Mouse (Mus musculus) large intestine, adult 2 months (tissue): ENCODE measurements around the gene Vmn2r75. TPM values are rescaled to one million over a fixed set of nuclear protein-coding genes. Genes with fewer than 3 reads are reported as not detected.
"Not testable (repeated sequence)": the region's sequence is repeated elsewhere in the genome, so short reads cannot be mapped to it uniquely, and the experiment has no call there.

ENCODE experiments used
- DNase-seq: peaks from one replicate; pipeline ENCODE4 v3.0.0-alpha.2; 2012; ENCODE audit warnings: low read depth, low spot score
- WGBS: fragments of 180-500 bp; shearing (Covaris S2); methylation state at CpG from one replicate; pipeline ENCODE4 v1.1.7; 2018; 5-methylcytosine and 5-hydroxymethylcytosine counted together
- polyA plus RNA-seq: library from polyadenylated mRNA; depleted of rRNA; stranded (reverse); fragments of >200 nt; gene quantifications from 2 replicates; pipeline ENCODE4 v1.2.3, GENCODE M21; 2012; rRNA removed

Vmn2r75 gene
- polyA plus RNA-seq, result not detected in 2 replicates

DNA sequence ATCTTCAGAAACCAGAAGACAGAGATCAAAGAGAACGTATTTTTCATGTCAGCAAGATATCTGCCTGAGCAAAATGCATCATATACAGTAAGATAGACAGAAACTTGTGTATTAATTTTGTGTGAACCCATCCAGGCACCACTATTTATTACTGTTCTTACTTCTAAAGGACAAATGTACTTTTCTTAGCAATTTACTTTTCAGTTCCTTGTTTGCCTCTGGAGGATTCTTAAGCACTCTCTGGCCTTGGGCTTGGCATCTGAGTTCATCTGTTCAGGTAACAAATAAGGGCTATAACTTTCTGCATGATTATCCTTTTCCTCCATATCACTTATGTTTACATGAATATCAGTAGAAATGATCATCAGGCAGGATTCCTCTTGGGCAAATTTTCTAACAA lies at the start of gene Vmn2r75:
TSS of gene Vmn2r75 (minus strand) at position 101 of the 400 bp plus-strand sequence.
- not testable (repeated sequence) for DNase-seq
- 27% methylated on average over 1 of the region's 1 CpGs for WGBS

DNA sequence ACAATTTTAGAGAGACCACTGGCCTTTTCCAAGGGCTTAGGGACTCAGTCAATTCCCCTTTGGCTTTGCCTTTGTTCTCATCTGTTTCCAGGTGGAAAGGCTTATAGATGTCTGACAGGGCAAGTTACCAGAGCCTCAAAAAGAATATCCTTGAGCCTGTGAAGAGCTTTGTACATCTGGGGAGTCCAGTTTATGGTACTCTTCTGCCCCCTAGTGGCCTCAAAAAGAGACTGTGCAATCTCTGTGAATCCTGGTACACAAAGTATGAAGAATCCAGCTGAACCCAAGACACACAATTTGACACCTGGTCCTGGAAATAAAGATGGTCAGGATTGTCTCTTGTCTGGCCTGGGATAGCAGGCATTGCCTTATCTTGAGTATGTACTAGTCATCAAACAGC lies 39.8 kb upstream of the Vmn2r75 start:
- no peak for DNase-seq

Other genes starting within 250 kb of the Vmn2r75 start
- gene Vmn2r74, start 210.1 kb downstream of the Vmn2r75 start, polyA plus RNA-seq, result not detected in 2 replicates
- gene Vmn2r76, start 74.5 kb upstream of the Vmn2r75 start, polyA plus RNA-seq, result not detected in 2 replicates
- not detected in 2 replicates for gene Olfr310, start 105.4 kb upstream of the Vmn2r75 start, polyA plus RNA-seq
- not detected in 2 replicates for gene Olfr309, start 141.9 kb upstream of the Vmn2r75 start, polyA plus RNA-seq
- not detected in 2 replicates for gene Olfr308, start 153.9 kb upstream of the Vmn2r75 start, polyA plus RNA-seq
- gene Olfr307, start 165.8 kb upstream of the Vmn2r75 start, polyA plus RNA-seq, result not detected in 2 replicates
- gene Olfr305, start 195.2 kb upstream of the Vmn2r75 start, polyA plus RNA-seq, result not detected in 2 replicates
- not detected in 2 replicates for gene Olfr304, start 214.9 kb upstream of the Vmn2r75 start, polyA plus RNA-seq
- not detected in 2 replicates for gene Olfr303, start 226.0 kb upstream of the Vmn2r75 start, polyA plus RNA-seq
- gene Olfr301, start 232.1 kb upstream of the Vmn2r75 start, polyA plus RNA-seq, result not detected in 2 replicates